Mouse (Mus musculus) heart, embryonic 14.5 days (tissue): ENCODE measurements at regions not wholly inside any gene's neighbourhood (a gene's known extent, or its start where the extent isn't known, plus 50 kb on each side); places are given as distances from the start of the nearest gene placed in this dataset.

Experiments
- ATAC-seq: fragments of 200-750 bp; cut with Nextera tagmentation; 2 replicates; pipeline ENCODE4 v1.8.0; 2017; ENCODE audit warnings: low read depth, moderate TSS enrichment; ENCODE audit not compliant: insufficient number of reproducible peaks, insufficient read depth, low FRiP score
- H3K27ac ChIP-seq, 2 experiments: fragments of 200-500 bp in 1 of 2; fragments of 300-500 bp in 1 of 2; sonication (generic) in 1 of 2; replicated peaks in 1 of 2; 2 replicates each; pipeline ENCODE4 v1.5.1; 2012 to 2014; ENCODE audit warnings: low read depth in 2 of 2, low read length in 2 of 2, control low read depth in 1 of 2, mild to moderate bottlenecking in 1 of 2, mixed read lengths in 1 of 2; ENCODE audit not compliant: control insufficient read depth in 1 of 2, insufficient read depth in 1 of 2
- H3K27me3 ChIP-seq: fragments of 300-500 bp; sonication (generic); 2 replicates; pipeline ENCODE4 v1.6.1; 2014; ENCODE audit warnings: mild to moderate bottlenecking, low read length, control low read depth; ENCODE audit not compliant: control insufficient read depth, insufficient read depth
- H3K36me3 ChIP-seq: fragments of 300-500 bp; sonication (generic); 2 replicates; pipeline ENCODE4 v1.6.1; 2014; ENCODE audit warnings: mild to moderate bottlenecking, control low read depth, low read length, mixed read lengths; ENCODE audit not compliant: control insufficient read depth, insufficient read depth
- H3K4me1 ChIP-seq, 2 experiments: fragments of 200-500 bp in 1 of 2; fragments of 300-500 bp in 1 of 2; sonication (generic) in 1 of 2; 2 replicates each; pipeline ENCODE4 v1.6.1; 2012 to 2014; ENCODE audit warnings: low read length in 2 of 2, control low read depth in 1 of 2, mixed read lengths in 1 of 2; ENCODE audit not compliant: control insufficient read depth in 2 of 2, insufficient read depth in 2 of 2
- H3K4me2 ChIP-seq: fragments of 300-500 bp; sonication (generic); 2 replicates; pipeline ENCODE4 v1.6.1; 2014; ENCODE audit warnings: mild to moderate bottlenecking, low read length
- H3K4me3 ChIP-seq, 2 experiments: fragments of 200-500 bp in 1 of 2; fragments of 300-500 bp in 1 of 2; sonication (generic) in 1 of 2; 2 replicates each; pipeline ENCODE4 v1.5.1; 2012 to 2014; ENCODE audit warnings: low read length in 2 of 2, mild to moderate bottlenecking in 2 of 2, control low read depth in 1 of 2, low read depth in 1 of 2, moderate library complexity in 1 of 2; ENCODE audit not compliant: control insufficient read depth in 1 of 2, insufficient read depth in 1 of 2
- H3K9ac ChIP-seq: fragments of 300-500 bp; sonication (generic); 2 replicates; pipeline ENCODE4 v1.6.1; 2014; ENCODE audit warnings: mild to moderate bottlenecking, low read length
- H3K9me3 ChIP-seq: fragments of 300-500 bp; sonication (generic); 2 replicates; pipeline ENCODE4 v1.6.1; 2016; ENCODE audit warnings: low read length, control low read depth; ENCODE audit not compliant: control insufficient read depth
- WGBS: fragments of 180-500 bp; shearing (Covaris S2); extraction: QIAGEN DNeasy Blood & Tissue Kit; methylation state at CpG from one replicate; pipeline ENCODE4 v1.1.7; 2014; 5-methylcytosine and 5-hydroxymethylcytosine counted together

DNA sequence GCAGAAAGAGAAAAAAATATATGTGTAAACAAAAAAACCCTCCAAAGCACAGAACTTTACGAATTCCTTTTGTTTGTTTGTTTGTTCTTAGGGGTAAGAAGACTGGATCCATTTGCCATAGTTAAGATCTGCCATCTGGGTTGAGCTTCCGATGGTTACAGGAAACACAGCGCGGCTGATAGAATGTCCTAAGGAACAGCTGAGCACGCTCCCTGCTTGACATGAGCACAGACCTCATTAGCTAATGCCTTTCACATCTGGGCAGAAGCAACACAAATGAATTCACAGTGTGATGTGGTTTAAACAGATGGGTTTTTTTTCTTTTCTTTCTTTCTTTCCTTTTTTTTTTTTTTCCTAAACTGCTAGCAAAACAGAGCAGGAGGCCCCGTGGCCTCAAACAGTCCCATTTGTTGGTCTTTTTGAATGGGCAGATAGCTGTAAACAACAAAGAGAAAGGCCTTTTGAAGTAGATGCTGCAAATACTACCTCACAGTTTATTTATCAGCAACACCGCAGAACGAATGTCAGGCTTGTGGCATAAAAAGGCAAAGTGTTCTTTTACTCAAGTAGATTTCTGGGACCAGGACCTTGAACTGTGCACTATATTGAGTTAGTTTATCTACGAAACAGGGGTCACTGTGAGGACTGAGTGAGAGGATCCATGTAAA lies 61.0 kb upstream of the Raph1 start:
- no peak overlapping the region for H3K9ac ChIP-seq
- no peak overlapping the region for H3K27ac ChIP-seq
- 0 out of 4 replicates have a peak, but pooled peaks cover 0 to 4% of the 10 kb centered on the region in 2 experiments for H3K4me1 ChIP-seq
- H3K27me3 ChIP-seq, result no peaks in the 10 kb centered on the region
- no peak overlapping the region for H3K4me2 ChIP-seq
- no peaks in the 10 kb centered on the region for H3K9me3 ChIP-seq
- no peak for ATAC-seq
- 49% methylated on average over 9 of the region's 9 CpGs for WGBS
- no peak overlapping the region for H3K4me3 ChIP-seq
- H3K36me3 ChIP-seq, result no peaks in the 10 kb centered on the region

DNA sequence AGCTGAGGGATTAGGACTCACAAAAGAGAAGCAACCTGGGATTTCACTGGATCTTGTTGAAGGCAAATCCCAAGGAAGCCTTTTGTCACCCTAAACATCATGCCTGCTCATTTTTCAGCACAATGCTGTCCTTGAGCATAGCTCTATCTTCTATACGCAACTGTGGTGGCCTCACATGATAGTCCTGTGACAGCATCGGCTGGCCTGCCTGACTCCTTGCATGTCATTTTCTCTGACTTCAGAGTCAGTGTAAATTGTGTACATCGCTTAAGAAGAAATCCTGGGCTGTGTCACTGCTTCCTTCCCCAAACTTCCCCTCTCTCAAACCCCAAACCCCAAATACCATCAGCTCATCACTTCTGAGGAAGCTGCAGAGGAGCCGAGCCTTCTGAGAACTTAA lies 60.5 kb upstream of the Raph1 start:
- Histone ChIP-seq H3K4me1 (0 out of 4 replicates have a peak, but pooled peaks cover 0 to 4% of the 10 kb centered on the region in 2 experiments), H3K4me2 (no peak overlapping the region), H3K36me3 (no peaks in the 10 kb centered on the region), H3K27me3 (no peaks in the 10 kb centered on the region), H3K9ac (no peak overlapping the region), H3K4me3 (no peak overlapping the region), H3K9me3 (no peaks in the 10 kb centered on the region), H3K27ac (no peak overlapping the region)
- 52% methylated on average over 4 of the region's 4 CpGs for WGBS
- ATAC-seq, result no peak

DNA sequence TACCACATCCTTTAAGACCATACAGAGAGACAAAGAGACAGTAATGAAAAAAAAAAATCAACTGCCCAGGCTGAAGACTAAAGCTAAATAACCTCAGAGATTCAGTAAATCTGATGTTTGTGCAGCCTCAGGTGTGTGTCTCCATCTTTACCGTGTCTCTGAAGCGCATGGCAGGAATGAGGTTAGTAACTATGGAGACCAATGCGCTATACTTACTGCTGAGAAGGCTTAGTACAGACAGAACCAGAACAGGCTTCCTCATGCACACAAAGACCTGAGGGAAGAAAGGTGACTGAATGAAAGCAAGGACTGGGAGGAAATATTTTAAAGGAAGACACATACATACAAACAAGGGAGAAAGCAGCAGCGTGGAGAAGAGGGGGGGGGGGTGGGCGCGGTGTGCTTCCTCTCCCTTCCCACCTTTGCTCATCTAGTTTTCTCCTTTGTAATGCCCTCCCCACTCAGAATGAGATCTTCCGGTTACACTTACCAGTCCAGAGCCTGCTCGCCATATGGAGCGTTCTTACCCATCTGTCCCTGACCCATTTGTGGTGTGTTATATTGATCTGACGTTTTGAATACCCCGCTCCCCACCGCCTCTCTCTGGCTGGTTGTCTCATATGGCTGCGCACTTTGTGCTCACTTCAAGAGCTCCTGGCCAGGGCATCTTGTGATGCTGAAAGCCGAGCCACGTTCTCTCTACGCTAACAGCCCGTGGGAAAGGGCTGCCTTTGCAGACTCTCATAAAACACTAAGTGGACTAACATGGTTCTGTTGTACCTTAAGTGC lies 59.0 kb upstream of the Raph1 start:
- no peak overlapping the region for H3K4me2 ChIP-seq
- no peak overlapping the region for H3K9ac ChIP-seq
- H3K27me3 ChIP-seq, result no peaks in the 10 kb centered on the region
- H3K27ac ChIP-seq, result no peak overlapping the region
- whole genome bisulfite sequencing, result 87% methylated on average over 17 of the region's 17 CpGs
- no peak for ATAC-seq
- 0 out of 4 replicates have a peak, but pooled peaks cover 0 to 4% of the 10 kb centered on the region in 2 experiments for H3K4me1 ChIP-seq
- H3K4me3 ChIP-seq, result no peak overlapping the region
- H3K9me3 ChIP-seq, result no peaks in the 10 kb centered on the region
- H3K36me3 ChIP-seq, result no peaks in the 10 kb centered on the region

DNA sequence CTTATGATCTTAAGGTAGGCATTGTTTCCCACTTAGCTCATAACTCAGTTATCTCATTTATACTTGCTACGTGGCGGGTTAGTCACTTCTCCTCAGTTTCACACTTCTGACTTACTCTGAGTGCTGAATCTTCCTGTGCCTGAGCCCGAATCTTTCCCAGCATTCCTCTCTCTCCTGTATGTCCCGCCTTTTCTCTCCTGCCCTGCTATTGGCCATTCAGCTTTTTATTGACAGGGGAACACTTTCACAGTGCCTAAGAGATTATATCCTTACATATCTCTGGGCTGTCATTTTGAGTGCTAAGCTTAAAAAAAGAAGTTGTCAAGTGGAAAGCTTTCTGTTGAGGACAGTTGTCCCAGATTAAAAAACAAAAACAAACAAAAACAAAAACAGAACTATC lies 57.3 kb upstream of the Raph1 start:
- Histone ChIP-seq H3K4me3 (no peak overlapping the region), H3K27ac (no peak overlapping the region), H3K4me1 (0 out of 4 replicates have a peak, but pooled peaks cover 0 to 4% of the 10 kb centered on the region in 2 experiments), H3K27me3 (no peaks in the 10 kb centered on the region), H3K36me3 (no peaks in the 10 kb centered on the region), H3K9me3 (no peaks in the 10 kb centered on the region), H3K9ac (no peak overlapping the region), H3K4me2 (no peak overlapping the region)
- ATAC-seq, result no peak
- 63% methylated on average over 4 of the region's 4 CpGs for WGBS

DNA sequence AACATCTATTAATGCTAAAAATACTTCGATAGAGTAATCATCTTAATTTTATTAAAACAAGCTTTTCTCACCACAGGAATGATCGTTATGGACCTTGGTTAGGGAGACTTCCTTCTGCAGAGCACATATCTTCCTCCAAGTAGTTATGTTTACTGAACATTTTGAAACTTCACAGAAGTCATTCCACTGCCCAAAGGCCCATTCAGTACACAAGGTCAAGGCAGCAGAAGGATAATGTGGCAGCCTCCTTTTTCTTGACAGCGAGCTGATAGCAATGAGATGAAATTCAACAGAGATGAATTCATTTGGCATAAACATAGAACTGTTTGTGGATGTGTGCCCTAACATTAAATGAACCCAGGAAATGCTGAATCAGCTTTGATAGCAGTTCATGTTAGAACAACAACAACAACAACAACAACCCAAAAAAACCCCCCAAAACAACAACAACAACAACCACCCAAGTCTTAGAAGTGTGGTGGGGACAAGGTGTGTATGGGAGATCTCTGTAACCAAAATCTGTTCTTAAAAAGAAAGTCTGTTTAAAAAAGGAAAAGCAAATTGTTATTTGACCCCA lies 56.6 kb upstream of the Raph1 start:
- H3K4me3 ChIP-seq, result no peak overlapping the region
- WGBS, result 77% methylated on average over 3 of the region's 3 CpGs
- ATAC-seq, result no peak
- H3K9ac ChIP-seq, result no peak overlapping the region
- no peaks in the 10 kb centered on the region for H3K27me3 ChIP-seq
- no peak overlapping the region for H3K4me2 ChIP-seq
- no peaks in the 10 kb centered on the region for H3K36me3 ChIP-seq
- H3K4me1 ChIP-seq, result 0 out of 4 replicates have a peak, but pooled peaks cover 0 to 4% of the 10 kb centered on the region in 2 experiments
- H3K27ac ChIP-seq, result no peak overlapping the region
- no peaks in the 10 kb centered on the region for H3K9me3 ChIP-seq

DNA sequence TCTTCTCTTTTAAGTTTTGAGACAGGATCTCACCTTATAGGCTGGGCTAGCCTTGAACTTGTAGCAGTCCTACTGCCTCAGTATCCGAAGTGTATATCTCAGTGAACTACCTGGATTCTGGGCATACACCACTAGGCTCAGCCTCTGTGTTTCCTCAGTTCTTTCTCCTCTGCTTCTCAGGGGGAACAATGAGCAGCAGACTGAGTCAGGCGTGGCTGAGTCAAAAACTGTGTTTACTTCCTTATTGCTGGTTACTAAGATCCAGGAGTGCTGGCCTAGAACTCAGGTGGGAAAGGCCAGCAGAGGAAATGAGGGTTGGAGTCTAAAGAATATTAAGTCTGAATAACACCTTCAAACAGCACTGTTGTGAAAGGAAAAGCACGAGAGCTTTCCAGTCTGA lies 54.9 kb upstream of the Raph1 start:
- ATAC-seq, result no peak
- Histone ChIP-seq H3K36me3 (no peaks in the 10 kb centered on the region), H3K9ac (no peak overlapping the region), H3K9me3 (no peaks in the 10 kb centered on the region), H3K4me3 (no peak overlapping the region), H3K4me1 (no peaks in the 10 kb centered on the region), H3K4me2 (no peak overlapping the region), H3K27ac (no peak overlapping the region), H3K27me3 (no peaks in the 10 kb centered on the region)
- 80% methylated on average over 3 of the region's 3 CpGs for WGBS

DNA sequence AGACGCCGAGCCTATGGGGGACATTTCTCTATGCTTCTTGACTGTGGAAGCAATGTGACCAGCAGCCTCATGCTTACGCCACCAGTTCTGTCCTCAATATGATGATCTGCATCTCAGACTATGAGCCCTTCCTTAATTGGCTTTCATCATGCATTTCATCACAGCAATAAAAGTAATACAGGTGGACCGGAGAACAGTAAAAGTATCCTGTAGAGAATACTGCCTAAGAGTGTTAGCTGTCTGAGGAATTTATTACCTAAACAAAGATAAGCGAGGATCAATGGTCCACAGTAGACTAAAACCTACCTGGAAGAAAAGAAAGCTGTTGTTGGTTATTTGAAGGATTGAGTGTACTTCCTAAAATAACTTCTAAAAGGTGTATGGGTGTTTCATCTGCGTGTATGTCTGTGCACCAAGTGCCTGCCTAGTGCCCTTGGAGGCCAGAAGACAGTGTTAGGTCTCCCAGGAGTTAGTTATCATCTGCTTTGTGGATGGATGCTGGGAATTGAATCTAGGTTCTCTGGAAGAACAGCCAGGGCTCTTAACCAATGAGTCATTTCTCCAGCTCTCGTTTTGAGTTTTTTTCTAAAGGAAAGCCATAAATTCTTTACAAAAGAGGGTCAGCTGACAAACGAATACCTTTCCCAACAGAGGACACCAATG lies 54.3 kb upstream of the Raph1 start:
- Histone ChIP-seq H3K27me3 (no peaks in the 10 kb centered on the region), H3K27ac (no peak overlapping the region), H3K36me3 (no peaks in the 10 kb centered on the region), H3K9me3 (no peaks in the 10 kb centered on the region), H3K4me1 (no peaks in the 10 kb centered on the region), H3K4me3 (no peak overlapping the region), H3K4me2 (no peak overlapping the region), H3K9ac (no peak overlapping the region)
- WGBS, result 85% methylated on average over 8 of the region's 8 CpGs
- ATAC-seq, result no peak
